Mouse (Mus musculus) MEL (cell line): ENCODE measurements around the gene Ly6g5c. TPM values are rescaled to one million over a fixed set of nuclear protein-coding genes. Genes with fewer than 3 reads are reported as not detected.

Experiments
- DNase-seq: peaks from one replicate; pipeline ENCODE4 v3.0.0; 2011; ENCODE audit warnings: low read depth, low spot score
- H3K27ac ChIP-seq: 2 replicates; pipeline ENCODE4 v1.5.1; 2012; ENCODE audit warnings: low read depth, mild to moderate bottlenecking, control low read depth, low read length, moderate library complexity; ENCODE audit not compliant: control insufficient read depth
- H3K27me3 ChIP-seq, 2 experiments: fragments of 150-350 bp in 1 of 2; sonication (generic) in 1 of 2; 2 replicates each; pipeline ENCODE4 v1.6.1; 2012; ENCODE audit warnings: low read length in 2 of 2, mild to moderate bottlenecking in 2 of 2, improper control_type of control experiment in 1 of 2, moderate library complexity in 1 of 2; ENCODE audit not compliant: insufficient read depth in 2 of 2, control insufficient read depth in 1 of 2
- H3K36me3 ChIP-seq, 2 experiments: 2 replicates each; pipeline ENCODE4 v1.6.1; 2012 to 2014; ENCODE audit warnings: low read length in 2 of 2, improper control_type of control experiment in 1 of 2, inconsistent platforms in 1 of 2, mild to moderate bottlenecking in 1 of 2; ENCODE audit not compliant: insufficient read depth in 2 of 2, control insufficient read depth in 1 of 2
- H3K4me1 ChIP-seq, 2 experiments: fragments of 150-350 bp in 1 of 2; sonication (generic) in 1 of 2; 2 replicates each; pipeline ENCODE4 v1.6.1; 2012; ENCODE audit warnings: low read length in 2 of 2, improper control_type of control experiment in 1 of 2, mild to moderate bottlenecking in 1 of 2; ENCODE audit not compliant: insufficient read depth in 2 of 2, control insufficient read depth in 1 of 2
- H3K4me3 ChIP-seq, 2 experiments: fragments of 150-350 bp in 1 of 2; sonication (generic) in 1 of 2; 2 replicates each; pipeline ENCODE4 v1.5.1; 2012; ENCODE audit warnings: low read depth in 2 of 2, low read length in 2 of 2, mild to moderate bottlenecking in 2 of 2, moderate library complexity in 2 of 2, control low read depth in 1 of 2, improper control_type of control experiment in 1 of 2; ENCODE audit not compliant: control insufficient read depth in 1 of 2, insufficient read depth in 1 of 2
- H3K79me2 ChIP-seq: 2 replicates; pipeline ENCODE4 v1.6.1; 2012; ENCODE audit warnings: mild to moderate bottlenecking, low read length, moderate library complexity; ENCODE audit not compliant: control insufficient read depth, poor library complexity, insufficient read depth
- H3K9ac ChIP-seq: 2 replicates; pipeline ENCODE4 v1.6.1; 2012; ENCODE audit warnings: low read depth, mild to moderate bottlenecking, control low read depth, low read length, moderate library complexity; ENCODE audit not compliant: control insufficient read depth, poor library complexity, severe bottlenecking
- H3K9me3 ChIP-seq: fragments of 150-350 bp; sonication (generic); replicated peaks from 2 replicates; pipeline ENCODE4 v1.6.1; 2012; ENCODE audit warnings: mild to moderate bottlenecking, low read length, improper control_type of control experiment, moderate library complexity; ENCODE audit not compliant: insufficient read depth
- CHD2 ChIP-seq: IDR thresholded peaks from 2 replicates; pipeline ENCODE4 v1.6.1; 2011; ENCODE audit warnings: low read length, improper control_type of control experiment
- CTCF ChIP-seq, 3 experiments: IDR thresholded peaks in 2 of 3; conservative IDR thresholded peaks in 1 of 3; 2 replicates each; pipeline ENCODE4 v1.5.1; 2011 to 2012; ENCODE audit warnings: low read length in 3 of 3, low read depth in 2 of 3, mild to moderate bottlenecking in 2 of 3, improper control_type of control experiment in 1 of 3, inconsistent platforms in 1 of 3, mixed read lengths in 1 of 3, moderate library complexity in 1 of 3; ENCODE audit not compliant: control insufficient read depth in 1 of 3, insufficient read depth in 1 of 3, poor library complexity in 1 of 3, severe bottlenecking in 1 of 3
- ETS1 ChIP-seq: IDR thresholded peaks from 2 replicates; pipeline ENCODE4 v1.6.1; 2012; ENCODE audit warnings: low read depth, mild to moderate bottlenecking, inconsistent platforms, low read length, improper control_type of control experiment, moderate library complexity
- GATA1 ChIP-seq: IDR thresholded peaks from 2 replicates; pipeline ENCODE4 v1.6.1; 2011; ENCODE audit warnings: low read depth, low read length, improper control_type of control experiment
- HCFC1 ChIP-seq: IDR thresholded peaks from 2 replicates; pipeline ENCODE4 v1.6.1; 2012; ENCODE audit warnings: low read depth, mild to moderate bottlenecking, inconsistent platforms, low read length, improper control_type of control experiment, moderate library complexity
- MAFK ChIP-seq: IDR thresholded peaks from 2 replicates; pipeline ENCODE4 v1.6.1; 2011; ENCODE audit warnings: low read depth, mild to moderate bottlenecking, low read length, improper control_type of control experiment, borderline replicate concordance
- MAZ ChIP-seq: IDR thresholded peaks from 2 replicates; pipeline ENCODE4 v1.6.1; 2012; ENCODE audit warnings: low read depth, mild to moderate bottlenecking, inconsistent platforms, low read length, improper control_type of control experiment
- MEF2A ChIP-seq: IDR thresholded peaks from 2 replicates; pipeline ENCODE4 v1.6.1; 2014; ENCODE audit warnings: low read depth, mild to moderate bottlenecking, inconsistent platforms, low read length, improper control_type of control experiment; ENCODE audit not compliant: poor library complexity, insufficient replicate concordance, severe bottlenecking; ENCODE audit errors: extremely low read depth
- MXI1 ChIP-seq: IDR thresholded peaks from 2 replicates; pipeline ENCODE4 v1.6.1; 2011; ENCODE audit warnings: mild to moderate bottlenecking, low read depth, low read length, improper control_type of control experiment
- MYC ChIP-seq: IDR thresholded peaks from 2 replicates; pipeline ENCODE4 v1.6.1; 2011; ENCODE audit warnings: low read depth, mild to moderate bottlenecking, low read length, improper control_type of control experiment, moderate library complexity
- POLR2A ChIP-seq, 2 experiments: IDR thresholded peaks; 2 replicates each; pipeline ENCODE4 v1.6.1; 2011 to 2012; ENCODE audit warnings: low read length in 2 of 2, mild to moderate bottlenecking in 2 of 2, control low read depth in 1 of 2, improper control_type of control experiment in 1 of 2, low read depth in 1 of 2, moderate library complexity in 1 of 2; ENCODE audit not compliant: control insufficient read depth in 1 of 2, insufficient read depth in 1 of 2, poor library complexity in 1 of 2
- POLR2AphosphoS5 ChIP-seq: IDR thresholded peaks from 2 replicates; pipeline ENCODE4 v1.6.1; 2012; ENCODE audit warnings: low read depth, borderline replicate concordance, mild to moderate bottlenecking, inconsistent platforms, low read length, moderate library complexity, mixed read lengths
- RCOR1 ChIP-seq: IDR thresholded peaks from 2 replicates; pipeline ENCODE4 v1.6.1; 2012; ENCODE audit warnings: low read depth, mild to moderate bottlenecking, inconsistent platforms, low read length, improper control_type of control experiment
- SIN3A ChIP-seq: IDR thresholded peaks from 2 replicates; pipeline ENCODE4 v1.6.1; 2012; ENCODE audit warnings: low read length, improper control_type of control experiment, inconsistent platforms
- SMC3 ChIP-seq: IDR thresholded peaks from 2 replicates; pipeline ENCODE4 v1.6.1; 2011; ENCODE audit warnings: low read depth, low read length, improper control_type of control experiment
- TAL1 ChIP-seq: IDR thresholded peaks from 2 replicates; pipeline ENCODE4 v1.6.1; 2012; ENCODE audit warnings: mild to moderate bottlenecking, inconsistent platforms, low read length, moderate library complexity, mixed read lengths
- TCF12 ChIP-seq: IDR thresholded peaks from 2 replicates; pipeline ENCODE4 v1.6.1; 2014; ENCODE audit warnings: low read depth, mild to moderate bottlenecking, inconsistent platforms, low read length, improper control_type of control experiment, moderate library complexity
- UBTF ChIP-seq: IDR thresholded peaks from 2 replicates; pipeline ENCODE4 v1.6.1; 2012; ENCODE audit warnings: low read depth, mild to moderate bottlenecking, inconsistent platforms, low read length, improper control_type of control experiment, moderate library complexity, borderline replicate concordance; ENCODE audit not compliant: insufficient read depth
- USF2 ChIP-seq, 2 experiments: IDR thresholded peaks; 2 replicates each; pipeline ENCODE4 v1.6.1; 2011 to 2012; ENCODE audit warnings: improper control_type of control experiment in 2 of 2, low read length in 2 of 2, borderline replicate concordance in 1 of 2, inconsistent platforms in 1 of 2, low read depth in 1 of 2, mild to moderate bottlenecking in 1 of 2; ENCODE audit not compliant: insufficient read depth in 1 of 2
- ZC3H11A ChIP-seq: IDR thresholded peaks from 2 replicates; pipeline ENCODE4 v1.6.1; 2012; ENCODE audit warnings: low read depth, mild to moderate bottlenecking, inconsistent platforms, low read length, improper control_type of control experiment
- ZKSCAN1 ChIP-seq: IDR thresholded peaks from 2 replicates; pipeline ENCODE4 v1.6.1; 2012; ENCODE audit warnings: low read depth, mild to moderate bottlenecking, inconsistent platforms, low read length, improper control_type of control experiment, moderate library complexity
- ZMIZ1 ChIP-seq: IDR thresholded peaks from 2 replicates; pipeline ENCODE4 v1.6.1; 2012; ENCODE audit warnings: low read depth, mild to moderate bottlenecking, inconsistent platforms, low read length, improper control_type of control experiment, moderate library complexity
- ZNF384 ChIP-seq: IDR thresholded peaks from 2 replicates; pipeline ENCODE4 v1.6.1; 2012; ENCODE audit warnings: low read depth, mild to moderate bottlenecking, inconsistent platforms, low read length, improper control_type of control experiment
- polyA plus RNA-seq, 2 experiments: library from polyadenylated mRNA; stranded (reverse) in 1 of 2; unstranded in 1 of 2; fragments of >175 nt in 1 of 2; fragments of >200 nt in 1 of 2; gene quantifications; 2 replicates each; pipeline versions ENCODE4 v1.2.1 to v1.2.4; 2012; ENCODE audit warnings: low replicate concordance in 2 of 2, low read depth in 1 of 2; ENCODE audit not compliant: insufficient read length in 2 of 2, insufficient read depth in 1 of 2, missing spikeins in 1 of 2
- total RNA-seq: library from RNA; depleted of rRNA; stranded (reverse); fragments of 300-350 nt; gene quantifications from 2 replicates; pipeline ENCODE4 v1.2.3, GENCODE M21; 2012; rRNA removed

The Ly6g5c gene
- total and polyA plus RNA-seq, 3 experiments = not detected

DNA sequence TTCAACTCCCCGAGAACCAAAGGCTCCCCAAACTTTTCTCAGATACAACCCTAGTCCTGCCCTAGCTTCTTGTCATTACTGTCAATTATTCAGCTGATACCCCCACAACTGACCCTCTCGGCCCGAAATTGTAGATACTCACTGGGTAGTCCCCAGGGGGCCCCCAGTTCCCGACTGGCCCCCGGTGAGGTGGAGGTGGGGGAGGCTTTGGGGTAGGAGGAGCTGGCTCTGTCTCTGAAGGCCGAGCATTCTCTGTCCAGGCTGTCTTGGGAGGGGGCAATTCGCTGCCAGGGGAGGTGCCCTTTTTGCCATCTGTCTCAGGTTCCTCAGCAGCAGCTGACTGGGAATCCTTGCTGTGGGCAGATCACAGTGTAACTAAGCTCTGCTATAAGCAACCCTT is 51.6 kb downstream of the Ly6g5c start:
- no peak overlapping the region for H3K4me3 ChIP-seq
- no peak overlapping the region for H3K9ac ChIP-seq
- peaks cover 0 to 7% of the 10 kb centered on the region in 2 experiments; a peak in 1 of 4 replicates for H3K4me1 ChIP-seq
- no peak overlapping the region for H3K27ac ChIP-seq
- peaks cover 73% of the 10 kb centered on the region for H3K79me2 ChIP-seq
- no peak for DNase-seq
- no peaks in the 10 kb centered on the region for H3K27me3 ChIP-seq
- H3K9me3 ChIP-seq = no peaks in the 10 kb centered on the region
- no peak for TF ChIP-seq POLR2A (IDR thresholded peaks at IDR 0.05; ENCODE audit: control insufficient read depth in 1 of 2, insufficient read depth in 1 of 2, low read depth in 1 of 2, low read length in 2 of 2, poor library complexity in 1 of 2)
- TF ChIP-seq CTCF (IDR thresholded peaks at IDR 0.05 in 2 of 3, conservative IDR thresholded peaks at IDR 0.05 in 1 of 3; ENCODE audit: control insufficient read depth in 1 of 3, insufficient read depth in 1 of 3, low read depth in 2 of 3, low read length in 3 of 3, poor library complexity in 1 of 3, severe bottlenecking in 1 of 3) = no peak
- TF ChIP-seq ZMIZ1 = no peak
- TF ChIP-seq POLR2AphosphoS5 = no peak
- TF ChIP-seq SMC3 = no peak
- no peak for TF ChIP-seq SIN3A
- no peak for TF ChIP-seq USF2 (IDR thresholded peaks at IDR 0.05; ENCODE audit: borderline replicate concordance in 1 of 2, insufficient read depth in 1 of 2, low read depth in 1 of 2, low read length in 2 of 2)
- no peak for TF ChIP-seq MYC
- TF ChIP-seq CHD2 = no peak
- TF ChIP-seq HCFC1 = no peak
- no peak for TF ChIP-seq GATA1
- TF ChIP-seq ETS1 = no peak
- no peak for TF ChIP-seq UBTF
- TF ChIP-seq RCOR1 = no peak
- TF ChIP-seq MEF2A = no peak
- TF ChIP-seq MXI1 = no peak
- TF ChIP-seq TAL1 = no peak
- no peak for TF ChIP-seq ZC3H11A
- TF ChIP-seq ZNF384 = no peak
- peaks cover 15 to 41% of the 10 kb centered on the region in 2 experiments for H3K36me3 ChIP-seq

DNA sequence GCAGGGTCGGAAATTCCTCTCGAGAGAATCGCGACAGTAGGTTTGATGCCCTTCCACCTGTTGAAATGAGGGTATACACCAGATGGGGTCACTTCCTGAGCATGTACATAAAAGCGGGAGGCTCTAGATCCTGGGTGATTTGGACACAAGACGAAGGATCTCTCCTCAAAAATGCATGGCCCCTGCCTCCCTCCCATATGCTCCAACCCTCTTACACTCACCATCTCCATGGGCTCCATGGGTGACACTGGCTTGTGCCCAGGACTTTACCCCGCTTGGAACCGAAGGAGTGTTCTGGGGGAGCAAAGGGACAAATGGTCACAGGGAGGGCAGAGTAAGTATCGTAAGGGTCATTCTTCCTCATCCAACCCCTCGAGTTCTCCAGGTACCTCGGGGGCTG is 53.3 kb downstream of the Ly6g5c start:
- Histone ChIP-seq H3K4me3 (no peak overlapping the region), H3K27me3 (no peaks in the 10 kb centered on the region), H3K9ac (no peak overlapping the region), H3K4me1 (peaks cover 3 to 13% of the 10 kb centered on the region in 2 experiments; a peak in 3 of 4 replicates), H3K9me3 (no peaks in the 10 kb centered on the region), H3K27ac (no peak overlapping the region), H3K36me3 (peaks cover 21 to 39% of the 10 kb centered on the region in 2 experiments), H3K79me2 (peaks cover 67% of the 10 kb centered on the region)
- no peak for TF ChIP-seq HCFC1
- TF ChIP-seq MAZ = no peak
- TF ChIP-seq ZKSCAN1 = no peak
- TF ChIP-seq USF2 (IDR thresholded peaks at IDR 0.05; ENCODE audit: borderline replicate concordance in 1 of 2, insufficient read depth in 1 of 2, low read depth in 1 of 2, low read length in 2 of 2) = no peak
- TF ChIP-seq MAFK = no peak
- no peak for TF ChIP-seq TCF12
- no peak for TF ChIP-seq UBTF
- no peak for DNase-seq

Other genes with a start within 250 kb of the Ly6g5c start
Only the 30 nearest of the 43 such genes appear.
- 0.07 and 0.15 TPM in 2 replicates for gene Hspa1l, start 135.6 kb upstream of the Ly6g5c start, total RNA-seq
- 1 to 10 TPM in 1 of 2 experiments, not detected in 1; 1.6 TPM for gene Hspa1l, start 135.6 kb upstream of the Ly6g5c start, polyA plus RNA-seq
- 50.6 and 57.9 TPM in 2 replicates for gene Lsm2, start 126.4 kb upstream of the Ly6g5c start, total RNA-seq
- gene Lsm2, start 126.4 kb upstream of the Ly6g5c start, polyA plus RNA-seq = 100 to 1,000 TPM in 1 of 2 experiments, not detected in 1; 180 TPM
- 149 and 158 TPM in 2 replicates for gene Vars, start 107.3 kb upstream of the Ly6g5c start, total RNA-seq
- 100 to 1,000 TPM in 1 of 2 experiments, not detected in 1; 251 TPM for gene Vars, start 107.3 kb upstream of the Ly6g5c start, polyA plus RNA-seq
- 9.7 and 10.4 TPM in 2 replicates for gene Vwa7, start 91.7 kb upstream of the Ly6g5c start, total RNA-seq
- 1 to 10 TPM in 1 of 2 experiments, not detected in 1; 9.8 TPM for gene Vwa7, start 91.7 kb upstream of the Ly6g5c start, polyA plus RNA-seq
- gene Sapcd1, start 80.3 kb upstream of the Ly6g5c start, total RNA-seq = 161 and 164 TPM in 2 replicates
- 100 to 1,000 TPM in 1 of 2 experiments, not detected in 1; 124 TPM for gene Sapcd1, start 80.3 kb upstream of the Ly6g5c start, polyA plus RNA-seq
- 17.9 and 26.3 TPM in 2 replicates for gene Msh5, start 61.5 kb upstream of the Ly6g5c start, total RNA-seq
- gene Msh5, start 61.5 kb upstream of the Ly6g5c start, polyA plus RNA-seq = 10 to 100 TPM in 1 of 2 experiments, not detected in 1; 29.0 TPM
- gene Clic1, start 58.3 kb upstream of the Ly6g5c start, total RNA-seq = 285 and 333 TPM in 2 replicates
- gene Clic1, start 58.3 kb upstream of the Ly6g5c start, polyA plus RNA-seq = 100 to 1,000 TPM; 309 to 335 TPM
- 9.9 and 11.1 TPM in 2 replicates for gene Ddah2, start 49.2 kb upstream of the Ly6g5c start, total RNA-seq
- 1 to 10 TPM in 1 of 2 experiments, not detected in 1; 8.6 TPM for gene Ddah2, start 49.2 kb upstream of the Ly6g5c start, polyA plus RNA-seq
- gene Ly6g6c, start 42.9 kb upstream of the Ly6g5c start, total RNA-seq = not detected in 2 replicates
- under 1 TPM in 1 of 2 experiments, not detected in 1; 0.24 TPM for gene Ly6g6c, start 42.9 kb upstream of the Ly6g5c start, polyA plus RNA-seq
- gene Mpig6b, start 42.1 kb upstream of the Ly6g5c start, total RNA-seq = not detected in 2 replicates
- gene Mpig6b, start 42.1 kb upstream of the Ly6g5c start, polyA plus RNA-seq = not detected
- 0.23 TPM in 1 of 2 replicates, not detected in the other for gene Ly6g6e, start 31.4 kb upstream of the Ly6g5c start, total RNA-seq
- not detected for gene Ly6g6e, start 31.4 kb upstream of the Ly6g5c start, polyA plus RNA-seq
- 2.1 and 5.5 TPM in 2 replicates for gene Ly6g6d, start 30.2 kb upstream of the Ly6g5c start, total RNA-seq
- gene Ly6g6d, start 30.2 kb upstream of the Ly6g5c start, polyA plus RNA-seq = 1 to 10 TPM in 1 of 2 experiments, not detected in 1; 4.4 TPM
- 1.4 and 3.0 TPM in 2 replicates for gene Ly6g6f, start 22.7 kb upstream of the Ly6g5c start, total RNA-seq
- under 1 TPM in 1 of 2 experiments, not detected in 1; 0.88 TPM for gene Ly6g6f, start 22.7 kb upstream of the Ly6g5c start, polyA plus RNA-seq
- gene Abhd16a, start 19.0 kb upstream of the Ly6g5c start, total RNA-seq = 86.9 and 126 TPM in 2 replicates
- gene Abhd16a, start 19.0 kb upstream of the Ly6g5c start, polyA plus RNA-seq = 10 to 100 TPM in 1 of 2 experiments, not detected in 1; 96.1 TPM
- gene Ly6g5b, start 7.1 kb downstream of the Ly6g5c start, total RNA-seq = 0.49 and 0.65 TPM in 2 replicates
- gene Ly6g5b, start 7.1 kb downstream of the Ly6g5c start, polyA plus RNA-seq = 1 to 10 TPM in 1 of 2 experiments, not detected in 1; 1.4 TPM
- 44.7 and 44.9 TPM in 2 replicates for gene Gpank1, start 13.2 kb downstream of the Ly6g5c start, total RNA-seq
- 10 to 100 TPM in 1 of 2 experiments, not detected in 1; 40.4 TPM for gene Gpank1, start 13.2 kb downstream of the Ly6g5c start, polyA plus RNA-seq
- gene Csnk2b, start 13.8 kb downstream of the Ly6g5c start, total RNA-seq = 193 and 222 TPM in 2 replicates
- gene Csnk2b, start 13.8 kb downstream of the Ly6g5c start, polyA plus RNA-seq = 100 to 1,000 TPM in 1 of 2 experiments, not detected in 1; 607 TPM
- gene D17H6S53E, start 18.1 kb downstream of the Ly6g5c start, total RNA-seq = 9.3 and 13.6 TPM in 2 replicates
- 10 to 100 TPM in 1 of 2 experiments, not detected in 1; 11.6 TPM for gene D17H6S53E, start 18.1 kb downstream of the Ly6g5c start, polyA plus RNA-seq
- gene Apom, start 23.8 kb downstream of the Ly6g5c start, total RNA-seq = 0.15 TPM in 1 of 2 replicates, not detected in the other
- gene Apom, start 23.8 kb downstream of the Ly6g5c start, polyA plus RNA-seq = under 1 TPM in 1 of 2 experiments, not detected in 1; 0.79 TPM
- gene Bag6, start 26.9 kb downstream of the Ly6g5c start, total RNA-seq = 98.2 and 102 TPM in 2 replicates
- gene Bag6, start 26.9 kb downstream of the Ly6g5c start, polyA plus RNA-seq = 100 to 1,000 TPM in 1 of 2 experiments, not detected in 1; 283 TPM
- 87.6 and 102 TPM in 2 replicates for gene Prrc2a, start 56.6 kb downstream of the Ly6g5c start, total RNA-seq
- 100 to 1,000 TPM in 1 of 2 experiments, 10 to 100 TPM in 1; 71.0 to 663 TPM for gene Prrc2a, start 56.6 kb downstream of the Ly6g5c start, polyA plus RNA-seq
- 0.29 and 0.42 TPM in 2 replicates for gene Aif1, start 67.8 kb downstream of the Ly6g5c start, total RNA-seq
- gene Aif1, start 67.8 kb downstream of the Ly6g5c start, polyA plus RNA-seq = under 1 TPM in 1 of 2 experiments, not detected in 1; 0.45 TPM
- 15.2 and 16.9 TPM in 2 replicates for gene Lst1, start 80.2 kb downstream of the Ly6g5c start, total RNA-seq
- 10 to 100 TPM in 1 of 2 experiments, not detected in 1; 29.0 TPM for gene Lst1, start 80.2 kb downstream of the Ly6g5c start, polyA plus RNA-seq
- gene Ltb, start 86.2 kb downstream of the Ly6g5c start, total RNA-seq = 0.75 and 1.1 TPM in 2 replicates
- 1 to 10 TPM in 1 of 2 experiments, not detected in 1; 1.5 TPM for gene Ltb, start 86.2 kb downstream of the Ly6g5c start, polyA plus RNA-seq
- gene Tnf, start 93.7 kb downstream of the Ly6g5c start, total RNA-seq = 0.95 and 1.2 TPM in 2 replicates
- 1 to 10 TPM in 1 of 2 experiments, not detected in 1; 2.0 TPM for gene Tnf, start 93.7 kb downstream of the Ly6g5c start, polyA plus RNA-seq
- not detected in 2 replicates for gene Lta, start 97.1 kb downstream of the Ly6g5c start, total RNA-seq
- gene Lta, start 97.1 kb downstream of the Ly6g5c start, polyA plus RNA-seq = under 1 TPM in 1 of 2 experiments, not detected in 1; 0.24 TPM
- not detected in 2 replicates for gene Gm16181, start 112.6 kb downstream of the Ly6g5c start, total RNA-seq
- under 1 TPM in 1 of 2 experiments, not detected in 1; 0.58 TPM for gene Gm16181, start 112.6 kb downstream of the Ly6g5c start, polyA plus RNA-seq
- gene Atp6v1g2, start 125.4 kb downstream of the Ly6g5c start, total RNA-seq = 0.46 and 0.56 TPM in 2 replicates
- 1 to 10 TPM in 1 of 2 experiments, not detected in 1; 4.7 TPM for gene Atp6v1g2, start 125.4 kb downstream of the Ly6g5c start, polyA plus RNA-seq
- 10.1 and 10.3 TPM in 2 replicates for gene Nfkbil1, start 127.5 kb downstream of the Ly6g5c start, total RNA-seq
- 10 to 100 TPM in 1 of 2 experiments, not detected in 1; 26.0 TPM for gene Nfkbil1, start 127.5 kb downstream of the Ly6g5c start, polyA plus RNA-seq
- 206 and 270 TPM in 2 replicates for gene Ddx39b, start 133.5 kb downstream of the Ly6g5c start, total RNA-seq
- gene Ddx39b, start 133.5 kb downstream of the Ly6g5c start, polyA plus RNA-seq = 100 to 1,000 TPM; 581 to 787 TPM